Mouse (Mus musculus) R1 (cell line): Measurements from ENCODE around the gene Lypd8.
"Not testable (repeated sequence)": the region's sequence is repeated elsewhere in the genome, so short reads cannot be mapped to it uniquely, and the experiment has no call there.

Experiments
- DNase-seq: peaks from one replicate; pipeline ENCODE4 v3.0.0-alpha.2; 2018; ENCODE audit warnings: low read depth, low spot score

The Lypd8 gene

DNA sequence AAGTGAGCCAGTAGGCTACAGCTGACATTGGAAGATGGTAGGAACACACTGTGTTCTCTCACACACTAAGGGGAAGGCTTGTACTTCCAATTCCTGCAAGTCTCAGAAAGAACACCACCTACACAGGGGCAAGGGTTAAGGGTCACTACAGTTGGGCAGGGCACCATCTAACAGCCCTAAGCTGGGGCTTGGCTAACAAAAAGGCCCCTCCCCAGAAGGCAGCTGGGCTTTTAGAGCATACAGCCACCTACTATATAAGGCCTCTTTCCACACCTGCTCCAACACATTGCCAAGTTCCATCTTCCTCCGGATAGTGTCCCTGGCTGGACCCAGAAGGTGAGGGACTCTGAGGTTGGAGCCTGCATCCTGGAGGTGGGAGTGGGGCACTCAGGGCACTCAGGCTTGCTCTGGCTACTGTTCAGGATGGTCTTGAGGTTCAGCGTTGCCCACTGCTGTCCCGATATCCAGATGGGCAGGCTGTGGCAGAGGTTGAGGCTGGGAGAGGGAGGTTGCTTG, at the start of gene Lypd8:
TSS of gene Lypd8 (plus strand) at position 281 of the 516 bp plus-strand sequence.
- DNase-seq, result no peak

DNA sequence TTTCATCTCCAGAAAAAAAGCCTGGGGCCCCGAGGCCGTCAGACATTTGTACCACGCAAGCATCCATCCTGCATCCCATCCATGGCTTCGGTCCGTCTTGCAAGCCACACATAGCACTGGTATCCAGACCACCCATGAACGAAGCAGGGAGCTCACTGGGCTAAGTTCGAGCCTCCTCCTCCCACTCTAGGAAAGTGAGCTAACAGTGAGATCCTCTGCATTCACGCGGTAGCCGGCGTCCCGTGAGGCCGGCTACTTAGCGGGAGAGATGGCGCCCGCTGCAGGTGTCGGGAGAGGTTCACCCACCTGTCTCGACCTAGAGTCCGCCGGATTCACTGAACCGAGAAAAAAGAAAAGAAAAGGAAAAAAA, 49.0 kb upstream of the Lypd8 start:
- DNase-seq, result peak; percentile 70

DNA sequence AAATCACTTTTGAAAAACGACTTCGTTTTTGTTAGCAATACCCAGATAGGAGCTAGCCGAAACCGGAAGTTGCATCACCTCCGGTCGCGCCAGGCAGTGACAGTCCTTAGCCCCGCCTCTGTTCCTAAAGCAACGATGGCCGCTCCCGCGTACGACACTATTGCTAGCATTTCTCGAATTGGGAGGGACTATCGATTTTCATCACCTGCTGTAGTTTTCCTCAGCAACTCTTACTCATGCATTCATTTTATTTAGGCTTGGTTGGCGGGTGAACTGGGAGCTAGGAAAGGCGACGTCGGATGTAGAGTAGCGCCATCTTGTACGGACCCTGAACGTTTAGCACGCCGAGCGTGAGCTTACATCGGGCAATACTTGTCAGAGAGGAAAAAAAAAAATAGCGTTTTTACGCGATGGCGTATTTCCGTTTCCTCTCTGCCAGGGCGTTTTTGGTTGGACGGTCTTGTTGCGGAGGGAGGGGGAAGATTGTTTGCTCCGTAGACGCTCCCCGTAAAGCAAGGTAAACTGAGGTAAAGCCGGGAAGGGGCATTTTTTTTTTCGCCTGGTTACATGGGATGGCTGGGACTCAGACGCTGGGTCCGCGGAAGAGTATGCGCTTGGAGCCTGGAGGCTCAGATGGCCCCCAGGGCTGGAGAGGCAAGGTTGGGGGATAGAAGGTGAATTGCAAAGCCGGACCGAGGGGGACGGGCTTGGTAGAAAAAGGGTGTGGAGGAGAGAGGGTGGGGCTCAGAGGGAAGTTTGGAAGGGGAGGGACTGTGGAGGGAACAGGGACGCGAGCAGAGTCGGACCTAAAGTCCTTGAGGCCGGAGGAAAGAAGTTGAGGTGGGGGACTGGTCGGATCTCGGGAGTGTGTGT, 48.3 kb upstream of the Lypd8 start, which contains the start of the genes Zfp672 and Sh3bp5l:
TSS of gene Zfp672 (minus strand) at position 64 of the 873 bp plus-strand sequence.
TSS of gene Sh3bp5l (plus strand) at position 449 of the 873 bp plus-strand sequence.
- peak; percentile 98 for DNase-seq

DNA sequence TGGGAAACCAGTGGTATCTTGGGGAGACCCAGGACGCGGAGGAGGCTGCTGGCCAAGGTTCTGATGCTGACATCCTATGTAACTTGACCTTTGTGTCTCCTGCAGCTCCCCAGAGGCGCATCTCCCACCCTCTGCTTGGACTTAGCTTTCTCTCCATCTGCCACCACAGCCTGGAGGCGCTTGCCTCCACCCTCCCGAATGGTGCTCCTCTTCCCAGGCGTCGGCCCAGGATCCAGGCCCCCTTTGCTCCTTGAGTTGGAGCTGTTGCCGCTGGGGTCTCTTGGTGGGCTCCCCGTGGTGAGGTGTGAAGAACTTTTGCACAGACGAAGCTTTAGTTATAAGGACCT, 47.7 kb upstream of the Lypd8 start:
- DNase-seq, result no peak

DNA sequence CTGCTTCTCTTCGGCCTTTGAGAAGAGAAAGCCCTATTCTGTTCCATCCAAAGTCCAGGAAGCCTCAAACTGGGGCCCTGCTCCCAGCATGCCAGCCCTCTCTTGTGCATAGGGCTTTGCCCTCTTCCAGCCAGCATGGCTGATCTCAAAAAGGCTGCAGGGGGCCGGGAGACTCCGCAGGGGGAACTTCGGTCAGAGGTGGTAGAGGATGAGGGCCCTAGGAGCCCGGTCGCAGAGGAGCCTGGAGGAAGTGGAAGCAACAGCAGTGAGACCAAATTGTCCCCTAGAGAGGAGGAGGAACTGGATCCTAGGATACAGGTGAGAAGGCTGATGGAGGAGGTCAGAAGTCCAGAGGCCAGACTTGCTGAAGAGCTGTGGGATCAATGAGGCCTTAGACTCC, 47.3 kb upstream of the Lypd8 start:
- DNase-seq, result no peak

DNA sequence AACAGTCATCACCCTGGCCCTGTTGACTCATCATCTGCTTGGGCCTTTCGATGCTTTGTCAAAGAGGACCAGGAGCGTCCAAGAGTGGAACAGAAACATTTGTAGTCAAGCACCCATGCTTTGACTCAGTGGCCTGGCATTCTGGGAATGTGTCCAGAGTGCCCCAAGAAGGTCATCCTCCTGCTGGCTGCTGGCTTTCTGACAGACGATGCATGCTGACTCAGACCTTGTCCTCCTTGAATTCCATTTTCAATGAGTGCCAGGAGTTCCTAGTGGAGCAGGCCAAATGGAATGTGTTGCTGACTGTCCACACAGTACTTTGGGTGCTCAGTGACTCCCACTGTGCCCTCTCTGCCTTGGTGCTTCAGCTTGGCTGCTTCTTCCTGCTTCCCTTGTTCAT, 44.1 kb upstream of the Lypd8 start:
- DNase-seq, result no peak

DNA sequence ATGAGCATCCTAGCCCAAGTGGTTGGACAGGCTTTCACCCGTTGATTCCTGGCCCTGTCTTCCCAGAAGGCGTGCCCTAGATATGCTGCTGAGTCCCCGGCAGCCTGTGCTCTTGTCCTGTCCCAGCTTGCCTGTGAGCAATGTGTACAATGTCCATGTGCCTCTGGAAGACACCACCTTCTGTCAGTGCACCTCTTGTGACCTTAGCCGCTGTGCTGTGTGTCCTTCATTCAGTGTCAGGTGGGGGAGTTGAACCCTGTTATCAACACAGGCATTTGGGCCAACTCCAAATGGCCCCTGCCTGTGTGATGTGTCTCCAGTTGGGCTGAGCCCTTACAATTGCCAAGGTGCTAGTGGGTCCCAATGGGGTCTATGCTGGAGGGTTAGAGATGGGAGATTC, 32.1 kb upstream of the Lypd8 start:
- no peak for DNase-seq

DNA sequence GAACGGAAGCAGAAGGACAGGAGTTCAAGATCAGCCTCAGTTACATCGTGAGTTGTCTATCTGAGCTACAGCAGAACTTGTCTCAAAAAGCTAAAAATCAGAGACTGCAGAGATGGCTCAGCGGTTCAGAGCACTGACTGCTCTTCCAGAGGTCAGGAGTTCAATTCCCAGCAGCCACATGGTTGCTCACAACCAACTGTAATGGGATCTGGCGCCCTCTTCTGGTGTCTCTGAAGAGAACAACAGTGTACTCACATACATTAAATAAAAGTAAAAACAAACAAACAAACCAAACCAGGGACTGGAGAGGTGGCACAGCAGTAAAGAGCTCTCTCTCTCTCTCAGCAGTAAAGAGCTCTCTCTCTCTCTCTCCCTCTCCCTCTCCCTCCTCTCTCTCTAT, 28.2 kb upstream of the Lypd8 start:
- peak; percentile 76 for DNase-seq

DNA sequence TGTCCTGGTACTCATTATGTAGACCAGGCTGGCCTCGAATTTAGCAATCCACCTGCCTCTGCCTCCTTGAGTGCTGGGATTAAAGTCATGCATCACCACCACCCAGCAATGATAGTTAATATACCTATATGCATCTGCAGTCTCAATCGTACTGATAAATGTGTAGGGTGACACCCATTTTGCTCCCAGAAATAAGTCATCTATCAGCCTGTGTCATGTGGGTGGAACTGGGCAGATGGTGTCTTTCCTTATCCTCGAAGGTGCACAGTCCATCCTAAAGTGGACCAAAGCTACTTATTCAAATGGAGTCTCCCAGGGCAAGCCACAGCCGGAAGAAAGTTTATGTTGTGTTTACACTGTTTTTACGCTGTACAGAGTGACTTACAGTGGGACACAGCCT, 27.7 kb upstream of the Lypd8 start:
- no peak for DNase-seq

DNA sequence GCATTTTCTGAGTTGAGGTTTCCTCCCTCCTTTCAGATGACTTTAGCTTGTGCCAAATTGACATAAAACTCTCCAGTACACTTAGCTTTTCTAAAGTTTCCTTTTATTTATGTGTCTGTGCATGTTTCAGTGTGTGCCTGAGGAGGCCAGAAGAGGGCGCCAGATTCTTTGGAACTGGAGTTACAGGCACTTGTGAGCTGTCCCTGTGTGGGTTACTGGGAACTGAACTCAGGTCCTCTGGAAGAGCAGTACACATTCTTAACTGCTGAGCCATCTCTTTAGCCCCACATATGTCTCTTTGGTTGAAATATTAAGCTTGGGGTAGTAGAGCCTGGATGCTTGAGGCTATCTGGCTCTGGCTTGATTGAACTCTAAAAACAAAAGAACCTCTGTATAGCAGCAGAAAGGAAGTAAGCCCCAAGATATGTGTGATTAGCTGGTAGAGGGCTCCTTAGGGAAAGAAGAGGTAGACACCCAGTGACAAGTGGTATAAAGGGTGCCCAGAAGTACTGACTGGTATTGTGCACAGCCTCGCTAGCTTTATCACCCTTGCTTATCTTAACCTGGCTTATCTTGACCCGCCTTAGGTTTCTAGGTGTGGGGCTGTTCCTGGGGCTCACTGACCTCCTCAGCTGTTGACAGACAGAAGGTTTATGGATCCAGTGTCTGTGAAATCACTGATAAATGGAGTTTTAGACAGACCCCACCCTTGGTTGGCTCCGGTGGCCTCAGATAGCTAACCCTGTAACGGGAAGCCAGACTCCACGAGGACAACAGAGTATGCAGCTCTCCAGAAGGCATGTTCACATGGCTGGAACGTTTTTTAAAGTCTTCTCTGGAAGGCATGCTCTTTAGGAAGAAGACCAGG, 25.9 kb upstream of the Lypd8 start:
- peak; percentile 69 for DNase-seq

DNA sequence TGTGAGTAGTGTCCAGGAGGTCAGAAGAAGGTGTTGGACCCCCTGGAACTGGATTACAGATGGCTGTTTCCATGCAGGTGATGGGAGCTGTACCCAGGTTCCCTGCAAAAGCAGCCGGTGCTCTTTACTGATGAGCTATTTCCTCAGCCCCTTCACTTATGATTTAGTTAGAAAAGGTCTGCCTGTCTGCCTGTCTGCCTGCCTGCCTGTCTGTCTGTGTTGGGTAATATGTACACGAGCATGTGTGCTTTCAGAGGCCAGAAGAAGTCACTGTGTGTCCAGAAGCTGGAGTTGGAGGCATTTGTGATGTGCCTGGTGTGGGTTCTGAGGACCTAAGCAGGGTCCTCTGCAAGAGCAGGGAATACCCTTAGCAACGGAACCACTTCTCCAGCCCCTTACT, 25.1 kb upstream of the Lypd8 start:
- no peak for DNase-seq

DNA sequence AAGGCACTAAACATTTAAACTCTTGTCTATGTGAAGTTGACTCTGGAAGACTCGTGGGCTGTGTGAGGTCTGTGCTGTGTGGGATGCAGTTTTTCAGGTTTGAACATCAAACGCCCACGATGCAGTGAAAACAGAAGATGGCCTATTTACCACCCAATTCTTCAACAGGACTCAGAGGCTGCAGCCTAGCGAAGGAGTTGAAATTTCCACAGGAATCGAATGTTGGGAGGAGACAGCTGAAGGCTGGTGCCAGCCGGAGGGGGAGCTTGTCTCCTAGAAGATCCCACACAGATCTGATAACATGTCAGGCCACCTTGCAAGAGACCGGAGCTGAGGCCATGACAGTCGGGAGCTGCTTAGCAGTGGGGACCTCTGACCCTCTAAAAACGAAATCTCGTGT, 24.4 kb upstream of the Lypd8 start:
- no peak for DNase-seq

DNA sequence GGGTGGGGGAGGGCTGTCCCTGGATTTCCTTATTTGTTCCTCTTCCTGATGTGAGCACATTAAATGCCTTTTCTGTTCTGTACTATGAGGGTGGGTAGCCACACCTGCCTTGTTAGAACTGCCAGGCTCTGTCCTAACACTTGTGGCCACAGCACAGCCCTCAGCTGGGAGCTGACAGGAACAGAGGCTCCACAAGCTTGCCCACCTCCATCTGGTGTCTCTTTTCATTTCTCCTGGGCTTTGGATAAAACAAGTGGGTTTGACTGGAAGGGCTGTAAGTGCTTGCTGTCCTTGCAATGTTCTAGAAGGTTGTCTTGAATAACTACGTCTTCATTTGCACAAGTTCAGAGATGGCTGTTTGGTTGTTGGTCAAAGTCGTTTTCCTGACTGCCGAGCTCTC, 23.9 kb upstream of the Lypd8 start:
- DNase-seq, result no peak

DNA sequence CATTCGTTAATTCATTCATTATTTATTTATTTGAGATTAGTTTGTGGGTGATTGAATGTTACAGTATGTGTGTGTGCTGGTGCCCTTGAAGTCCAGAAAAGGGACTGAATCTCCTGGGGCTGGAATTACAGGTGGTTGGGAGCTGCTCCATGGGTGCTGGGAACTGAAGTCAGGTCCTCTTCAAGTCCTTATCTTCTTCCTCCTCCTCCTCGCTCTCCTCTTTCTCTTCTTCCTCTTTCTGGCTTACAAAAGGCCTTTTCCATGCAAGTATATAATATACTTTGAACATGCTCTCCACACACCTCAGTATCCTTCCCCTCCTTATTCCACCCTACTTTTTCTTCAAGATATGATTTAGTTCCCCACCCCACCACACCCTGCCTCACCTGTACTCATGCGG, 21.8 kb upstream of the Lypd8 start:
- no peak for DNase-seq

DNA sequence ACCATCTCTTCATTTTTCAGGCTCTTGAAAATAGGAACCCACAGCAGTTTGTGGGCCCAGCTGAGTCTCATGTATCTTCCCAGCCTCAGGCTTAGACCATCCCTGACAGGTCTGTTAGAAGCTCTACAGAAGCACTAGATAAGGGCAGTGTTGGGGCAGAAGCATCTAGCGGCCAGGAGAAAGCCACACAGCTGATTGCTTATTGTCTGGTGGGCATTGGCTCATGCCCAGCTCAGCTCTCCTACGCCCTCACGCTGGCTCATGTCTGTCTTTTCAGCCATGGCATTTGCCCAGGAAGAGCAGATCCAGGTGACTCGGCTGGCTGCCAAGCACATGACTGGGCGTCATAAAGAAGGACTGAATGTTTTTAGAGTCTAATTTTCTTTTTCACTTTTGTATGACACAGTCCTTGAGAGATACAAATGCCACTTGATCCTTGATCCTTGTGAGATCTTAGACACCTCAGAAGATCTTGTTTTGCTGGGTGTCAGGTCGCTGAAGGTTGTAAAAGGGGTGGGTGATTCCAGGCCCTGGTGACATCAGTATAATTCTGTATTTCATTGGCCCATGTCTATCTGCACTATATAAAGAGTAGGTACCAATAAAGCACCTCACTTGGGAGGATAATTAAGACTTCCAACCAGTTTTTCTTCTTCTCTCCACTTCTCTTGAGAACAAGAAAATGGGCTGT, 20.9 kb upstream of the Lypd8 start:
- DNase-seq, result no peak

DNA sequence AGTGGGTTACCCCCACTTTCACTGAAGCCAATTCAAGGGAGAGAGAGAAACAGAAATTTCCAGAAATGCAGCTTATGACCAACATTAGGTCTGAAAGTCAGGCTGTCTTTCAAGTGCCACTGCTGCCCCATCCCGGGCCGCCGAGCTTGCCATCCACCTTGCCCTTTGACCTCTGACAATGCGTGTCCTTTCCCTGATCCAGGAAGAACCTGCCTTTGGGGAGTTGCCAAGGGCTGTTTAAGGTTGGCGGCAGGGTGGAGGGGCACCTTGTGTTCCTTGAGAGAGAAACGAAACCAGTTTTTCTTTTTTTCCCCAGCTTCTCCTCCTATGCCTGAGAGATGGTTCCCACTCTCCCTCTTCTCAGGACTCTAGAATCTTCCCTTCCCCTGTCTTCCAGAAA, 16.3 kb upstream of the Lypd8 start:
- DNase-seq, result not testable (repeated sequence)

DNA sequence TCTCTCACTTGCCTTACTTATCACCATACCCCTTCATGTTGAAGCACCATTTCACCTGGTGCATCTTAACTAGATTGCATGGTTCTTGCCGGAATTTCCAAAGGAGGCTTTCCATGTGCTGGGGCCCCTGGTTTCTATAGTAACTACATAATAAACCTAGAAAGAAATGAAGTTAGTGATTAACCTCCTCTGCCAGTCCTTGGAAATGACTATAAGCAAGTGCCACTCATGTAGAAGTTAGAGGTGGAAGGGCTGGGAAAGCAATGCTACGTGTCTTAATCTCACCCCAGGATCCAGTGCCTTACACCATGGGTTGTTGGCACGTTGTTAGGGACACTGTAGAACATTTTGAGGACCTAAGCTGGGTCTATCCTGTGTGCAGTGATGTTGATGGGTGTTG, 14.4 kb upstream of the Lypd8 start:
- no peak for DNase-seq

DNA sequence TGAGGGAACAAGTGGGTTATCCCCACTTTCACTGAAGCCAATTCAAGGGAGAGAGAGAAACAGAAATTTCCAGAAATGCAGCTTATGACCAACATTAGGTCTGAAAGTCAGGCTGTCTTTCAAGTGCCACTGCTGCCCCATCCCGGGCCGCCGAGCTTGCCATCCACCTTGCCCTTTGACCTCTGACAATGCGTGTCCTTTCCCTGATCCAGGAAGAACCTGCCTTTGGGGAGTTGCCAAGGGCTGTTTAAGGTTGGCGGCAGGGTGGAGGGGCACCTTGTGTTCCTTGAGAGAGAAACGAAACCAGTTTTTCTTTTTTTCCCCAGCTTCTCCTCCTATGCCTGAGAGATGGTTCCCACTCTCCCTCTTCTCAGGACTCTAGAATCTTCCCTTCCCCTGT, 12.7 kb upstream of the Lypd8 start:
- not testable (repeated sequence) for DNase-seq

DNA sequence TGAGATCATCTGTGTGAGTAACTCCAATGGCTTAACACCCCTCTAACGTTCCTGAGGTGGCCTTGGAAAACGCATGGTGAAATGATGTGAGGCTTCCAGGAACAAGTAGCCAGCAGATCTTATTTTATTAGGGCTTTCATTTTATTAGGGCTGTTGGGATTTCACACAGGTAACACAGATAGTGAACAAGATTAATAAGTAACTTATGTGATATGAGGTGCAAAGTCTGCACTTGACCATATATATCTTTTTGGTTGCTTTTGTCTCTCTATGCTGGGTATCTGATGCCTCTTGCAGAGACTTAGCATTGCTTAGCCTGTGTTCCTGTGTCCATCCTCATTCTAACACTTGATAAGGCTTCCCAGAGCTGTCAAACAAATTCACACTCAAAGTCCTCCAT, 1.6 kb upstream of the Lypd8 start:
- DNase-seq, result no peak

DNA sequence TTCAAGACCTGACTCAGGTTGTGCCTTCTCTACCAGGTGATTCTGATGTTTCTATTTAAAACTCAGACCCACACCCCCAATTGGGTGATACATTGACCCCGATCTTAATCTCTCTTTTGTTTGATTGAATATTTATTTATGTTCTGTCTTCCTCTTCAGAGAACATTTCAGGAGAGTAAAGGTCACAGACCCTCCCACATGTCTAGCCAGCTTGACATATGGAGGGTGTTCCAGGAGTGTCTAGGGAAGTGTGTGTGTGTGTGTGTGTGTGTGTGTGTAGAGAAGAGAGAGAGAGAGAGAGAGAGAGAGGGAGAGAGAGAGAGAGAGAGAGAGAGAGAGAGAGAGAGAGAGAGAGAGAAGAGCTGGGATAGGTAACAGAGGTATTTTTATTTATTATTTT, 1.2 kb upstream of the Lypd8 start:
- DNase-seq, result no peak

DNA sequence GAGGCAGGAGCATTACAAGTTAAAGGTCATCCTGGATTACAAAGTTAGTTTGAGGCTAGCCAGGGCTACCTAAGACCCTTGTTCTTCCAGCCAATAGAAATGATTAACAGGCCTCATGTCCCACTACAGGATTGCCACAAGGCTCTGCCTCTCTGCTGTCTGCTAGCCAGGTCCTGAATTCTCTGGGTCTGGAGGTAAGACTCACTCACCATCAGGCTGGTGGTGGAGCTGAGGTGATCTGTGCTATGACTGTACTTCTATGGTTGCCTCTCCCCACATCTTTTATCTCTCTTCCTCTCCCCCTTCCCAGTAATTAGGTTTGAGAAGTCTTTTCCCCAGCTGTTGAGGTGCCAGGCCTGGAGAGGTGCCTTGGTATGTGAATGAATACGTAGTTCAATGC, 673 bp downstream of the Lypd8 start:
- DNase-seq, result no peak

DNA sequence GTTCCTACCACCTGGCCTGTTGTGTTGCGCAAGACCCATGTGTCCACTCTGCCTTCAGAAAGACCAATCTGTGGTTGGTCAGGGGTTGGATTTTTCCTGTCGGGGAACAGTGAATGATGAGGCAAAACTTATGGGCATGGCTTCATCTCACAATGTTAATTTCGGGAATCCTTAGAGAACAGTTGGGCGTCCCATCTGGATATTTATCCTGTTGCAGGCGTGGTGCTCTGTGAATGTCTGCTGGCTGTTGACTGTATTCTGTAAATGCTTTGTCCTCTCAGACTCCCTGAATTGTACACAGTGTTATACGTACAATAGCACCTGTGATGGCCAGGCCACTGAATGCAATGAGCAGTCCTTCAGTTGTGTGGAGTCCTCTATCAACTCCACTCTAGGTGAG, 3.6 kb downstream of the Lypd8 start:
- DNase-seq, result no peak
